Mouse (Mus musculus): ENCODE results near the gene Ifi44. TPM values are rescaled to one million over a fixed set of nuclear protein-coding genes. Genes with fewer than 3 reads are reported as not detected.

Ifi44 gene
- polyA plus RNA-seq (2017; shearing (Covaris generic)), result 1 to 10 TPM; 5.1 to 8.9 TPM

- no peak for ATAC-seq
Measured at GRCm38 (mm10) chr3:151749737-151750136, at the start of gene Ifi44. Gene Ifi44 (minus strand): TSS chr3:151749960.

- ATAC-seq, result no peak
Measured at GRCm38 (mm10) chr3:151788622-151789021, 38.9 kb upstream of the Ifi44 start.

GRCm38 (mm10) chr3:151775089-151775488 is 25.3 kb upstream of the Ifi44 start:
- no peak for ATAC-seq

DNA sequence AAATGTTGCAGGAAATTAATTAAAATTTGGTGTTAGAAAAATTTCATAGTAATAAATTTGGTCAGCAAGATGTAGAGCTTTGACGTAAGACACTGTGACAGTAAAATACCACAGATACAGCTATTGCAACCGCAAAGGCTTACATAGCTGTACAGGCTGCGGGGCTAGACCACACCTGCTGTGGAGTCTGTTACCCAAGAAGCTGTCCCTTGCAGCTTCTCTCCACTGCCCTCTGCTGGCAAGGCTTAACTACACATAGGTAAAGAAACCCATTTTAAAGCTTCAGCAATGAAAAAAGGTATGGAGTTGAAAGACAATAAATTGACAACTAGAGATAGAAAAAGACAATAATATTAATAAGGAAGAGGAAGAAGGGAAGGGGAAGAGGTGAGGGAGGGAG is 21.3 kb upstream of the Ifi44 start:
- ATAC-seq, result peak; percentile 71

- ATAC-seq, result peak; percentile 46
Measured at GRCm38 (mm10) chr3:151748514-151748913, 1.2 kb downstream of the Ifi44 start.

GRCm38 (mm10) chr3:151746058-151746457 is 3.7 kb downstream of the Ifi44 start:
- ATAC-seq, result no peak

GRCm38 (mm10) chr3:151742223-151742622 is 7.5 kb downstream of the Ifi44 start:
- ATAC-seq, result no peak

DNA sequence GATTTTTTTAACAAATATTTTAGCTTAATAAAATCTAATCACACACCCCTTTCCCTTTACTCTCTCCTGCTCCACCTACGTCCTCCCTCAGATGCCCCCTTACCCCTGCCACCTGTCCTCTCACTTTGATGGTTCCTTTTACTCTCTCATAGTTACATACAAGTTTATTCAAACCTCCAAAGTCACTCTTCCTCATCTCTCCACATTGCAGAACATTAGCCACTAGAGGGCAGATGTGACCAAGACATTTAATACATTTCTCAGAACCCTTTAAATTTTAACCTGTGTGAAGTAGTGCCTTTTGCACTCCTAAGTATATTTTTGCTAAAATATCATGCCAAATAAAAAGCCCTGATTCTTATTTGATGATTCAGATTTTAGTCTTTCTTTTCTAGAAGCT is 33.5 kb downstream of the Ifi44 start:
- ATAC-seq, result peak; percentile 66

DNA sequence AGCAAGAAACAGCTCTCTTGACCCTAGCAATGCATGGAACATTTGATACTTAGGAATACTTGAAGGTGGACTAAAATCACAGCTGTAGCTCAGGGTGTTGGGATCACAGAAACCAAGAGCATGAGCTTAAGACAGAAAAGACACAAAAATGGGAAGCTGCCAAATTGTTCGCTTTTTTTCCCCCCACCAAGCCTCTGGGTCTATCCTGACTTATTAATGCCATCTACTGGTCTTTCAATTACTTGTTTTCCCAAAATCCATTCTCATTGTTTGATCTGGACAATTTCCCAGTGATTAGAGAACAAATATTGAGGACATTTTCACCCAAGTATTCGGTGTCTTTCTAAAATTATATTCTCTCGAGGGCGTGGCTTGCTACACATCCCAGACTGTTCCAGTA is 42.4 kb downstream of the Ifi44 start:
- ATAC-seq, result no peak

Other genes with a start within 250 kb of the Ifi44 start
- gene Ifi44l, start 12.9 kb upstream of the Ifi44 start, polyA plus RNA-seq (2017; shearing (Covaris generic)), result 1 to 10 TPM in 1 of 2 experiments, not detected in 1; 7.4 TPM
- not detected for gene Ptgfr, start 87.7 kb upstream of the Ifi44 start, polyA plus RNA-seq (2017; shearing (Covaris generic))

All from activated CD4-positive, CD25-positive, alpha-beta regulatory T cell, adult 4 months (primary cell).